Mouse (Mus musculus): ENCODE measurements around the gene Fdx1.

GRCm38 (mm10) chr9:51922756-51923155, 40.6 kb downstream of the Fdx1 start:
- TF ChIP-seq CTCF (IDR thresholded peaks at IDR 0.05; ENCODE audit: control insufficient read depth, insufficient read depth, insufficient replicate concordance, low read depth, low read length) (no peak), POLR2A (IDR thresholded peaks at IDR 0.05; ENCODE audit: control insufficient read depth, low read depth, low read length) (no peak)

All from testis, adult 2 months (tissue).